Mouse (Mus musculus) intestine, postnatal 0 days (tissue): ENCODE measurements around the gene D330020A13Rik. TPM values are rescaled to one million over a fixed set of nuclear protein-coding genes. Genes with fewer than 3 reads are reported as not detected.

Experiments
- ATAC-seq: fragments of 200-750 bp; cut with Nextera tagmentation; 2 replicates; pipeline ENCODE4 v1.8.0; 2017; ENCODE audit warnings: mild to moderate bottlenecking, moderate TSS enrichment, moderate library complexity
- H3K27ac ChIP-seq: fragments of 300-500 bp; sonication (generic); 2 replicates; pipeline ENCODE4 v1.5.1; 2014; ENCODE audit warnings: mild to moderate bottlenecking, low read depth, low read length, moderate library complexity
- H3K27me3 ChIP-seq: fragments of 300-500 bp; sonication (generic); replicated peaks from 2 replicates; pipeline ENCODE4 v1.6.1; 2014; ENCODE audit warnings: low read length, mixed read lengths; ENCODE audit not compliant: control insufficient read depth, insufficient read depth
- H3K36me3 ChIP-seq: fragments of 300-500 bp; sonication (generic); 2 replicates; pipeline ENCODE4 v1.6.1; 2014; ENCODE audit warnings: mild to moderate bottlenecking, moderate library complexity; ENCODE audit not compliant: control insufficient read depth, insufficient read depth
- H3K4me1 ChIP-seq: fragments of 300-500 bp; sonication (generic); replicated peaks from 2 replicates; pipeline ENCODE4 v1.6.1; 2014; ENCODE audit warnings: antibody characterized with exemption, low read length, mixed read lengths; ENCODE audit not compliant: control insufficient read depth, insufficient read depth
- H3K4me2 ChIP-seq: fragments of 300-500 bp; sonication (generic); replicated peaks from 2 replicates; pipeline ENCODE4 v1.6.1; 2014; ENCODE audit warnings: low read depth, mild to moderate bottlenecking, moderate library complexity
- H3K4me3 ChIP-seq: fragments of 300-500 bp; sonication (generic); 2 replicates; pipeline ENCODE4 v1.5.1; 2014; ENCODE audit warnings: low read depth, low read length
- H3K9ac ChIP-seq: fragments of 300-500 bp; sonication (generic); 2 replicates; pipeline ENCODE4 v1.6.1; 2014; ENCODE audit warnings: mild to moderate bottlenecking, low read depth, low read length
- H3K9me3 ChIP-seq: fragments of 300-500 bp; sonication (generic); 2 replicates; pipeline ENCODE4 v1.6.1; 2016; ENCODE audit warnings: mixed run types; ENCODE audit not compliant: control insufficient read depth
- CTCF ChIP-seq: sonication (generic); IDR thresholded peaks from 2 replicates; pipeline ENCODE4 v1.5.1; 2016; ENCODE audit warnings: low read depth, mild to moderate bottlenecking, control low read depth, antibody characterized with exemption, moderate library complexity
- WGBS: fragments of 180-500 bp; shearing (Covaris S2); extraction: QIAGEN DNeasy Blood & Tissue Kit; methylation state at CpG from one replicate; pipeline ENCODE4 v1.1.7; 2014; 5-methylcytosine and 5-hydroxymethylcytosine counted together
- polyA plus RNA-seq: library from polyadenylated mRNA; unstranded; fragments of >200 nt; fragmentation: Nextera tagmentation; extraction: Ambion mirVana; gene quantifications from 2 replicates; pipeline ENCODE4 v1.2.1, GENCODE M21; 2015

D330020A13Rik gene
- polyA plus RNA-seq, 1 experiment from 2014 or later = 0.18 TPM

GRCm38 (mm10) chr6:120255144-120255543 lies 39.0 kb upstream of the D330020A13Rik start:
- no peak for TF ChIP-seq CTCF
- Histone ChIP-seq H3K9me3 (no peaks in the 10 kb centered on the region), H3K4me1 (peaks cover 3% of the 10 kb centered on the region; the same call in 1 of the 2 replicates), H3K9ac (no peak overlapping the region), H3K27me3 (no peaks in the 10 kb centered on the region), H3K4me2 (0 out of 2 replicates have a peak overlapping the region, but pooled peaks have one; percentile 21), H3K36me3 (no peaks in the 10 kb centered on the region), H3K4me3 (no peak overlapping the region), H3K27ac (peak overlapping the region; percentile 21; the same call in 1 of the 2 replicates)
- 26% methylated on average over 4 of the region's 4 CpGs for WGBS
- ATAC-seq = no peak

- no peaks in the 10 kb centered on the region for H3K27me3 ChIP-seq
- H3K9ac ChIP-seq = no peak overlapping the region
- no peak for ATAC-seq
- no peaks in the 10 kb centered on the region for H3K36me3 ChIP-seq
- no peak overlapping the region for H3K4me3 ChIP-seq
- no peak overlapping the region for H3K4me2 ChIP-seq
- H3K4me1 ChIP-seq = peaks cover under 1% of the 10 kb centered on the region; the same call in 1 of the 2 replicates
- 0 out of 2 replicates have a peak overlapping the region, but pooled peaks have one; percentile 21 for H3K27ac ChIP-seq
- H3K9me3 ChIP-seq = no peaks in the 10 kb centered on the region
- TF ChIP-seq CTCF = no peak
- 82% methylated on average over 12 of the region's 12 CpGs for WGBS
Observed at GRCm38 (mm10) chr6:120255701-120256100, 38.5 kb upstream of the D330020A13Rik start.

- 62% methylated on average over 5 of the region's 5 CpGs for WGBS
Observed at GRCm38 (mm10) chr6:120256431-120256935, 37.7 kb upstream of the D330020A13Rik start.

GRCm38 (mm10) chr6:120259481-120259880 lies 34.7 kb upstream of the D330020A13Rik start:
- no peak overlapping the region for H3K4me3 ChIP-seq
- no peaks in the 10 kb centered on the region for H3K4me1 ChIP-seq
- no peak for TF ChIP-seq CTCF
- no peak for ATAC-seq
- no peaks in the 10 kb centered on the region for H3K27me3 ChIP-seq
- H3K27ac ChIP-seq = no peak overlapping the region
- no peaks in the 10 kb centered on the region for H3K9me3 ChIP-seq
- no peak overlapping the region for H3K9ac ChIP-seq
- WGBS = 61% methylated on average over 9 of the region's 9 CpGs
- H3K36me3 ChIP-seq = no peaks in the 10 kb centered on the region; the same call in 1 of the 2 replicates
- H3K4me2 ChIP-seq = no peak overlapping the region

More at GRCm38 (mm10) chr6:120256431-120256935, 37.7 kb upstream of the D330020A13Rik start:
- ATAC-seq = no peak
- Histone ChIP-seq H3K27ac (no peak overlapping the region), H3K9ac (no peak overlapping the region), H3K4me3 (no peak overlapping the region), H3K9me3 (no peaks in the 10 kb centered on the region), H3K36me3 (no peaks in the 10 kb centered on the region), H3K4me2 (no peak overlapping the region), H3K4me1 (no peaks in the 10 kb centered on the region), H3K27me3 (no peaks in the 10 kb centered on the region)
- TF ChIP-seq CTCF = no peak

- WGBS = 58% methylated on average over 12 of the region's 12 CpGs
- no peak overlapping the region for H3K27ac ChIP-seq
- no peak for ATAC-seq
Observed at GRCm38 (mm10) chr6:120262886-120263531, 31.2 kb upstream of the D330020A13Rik start.

GRCm38 (mm10) chr6:120263608-120264007 lies 30.6 kb upstream of the D330020A13Rik start:
- Histone ChIP-seq H3K27me3 (no peaks in the 10 kb centered on the region), H3K9me3 (no peaks in the 10 kb centered on the region), H3K4me3 (no peak overlapping the region), H3K36me3 (no peaks in the 10 kb centered on the region; the same call in 1 of the 2 replicates), H3K27ac (no peak overlapping the region), H3K4me1 (no peaks in the 10 kb centered on the region), H3K9ac (no peak overlapping the region), H3K4me2 (no peak overlapping the region)
- TF ChIP-seq CTCF = no peak
- no peak for ATAC-seq
- 64% methylated on average over 7 of the region's 7 CpGs for WGBS

More at GRCm38 (mm10) chr6:120262886-120263531, 31.2 kb upstream of the D330020A13Rik start:
- Histone ChIP-seq H3K4me2 (no peak overlapping the region), H3K27me3 (no peaks in the 10 kb centered on the region), H3K36me3 (no peaks in the 10 kb centered on the region; the same call in 1 of the 2 replicates), H3K9me3 (no peaks in the 10 kb centered on the region), H3K4me3 (no peak overlapping the region), H3K4me1 (no peaks in the 10 kb centered on the region), H3K9ac (no peak overlapping the region)
- no peak for TF ChIP-seq CTCF
